Mouse (Mus musculus): ENCODE results near the gene 0610010K14Rik. TPM values are rescaled to one million over a fixed set of nuclear protein-coding genes. Genes with fewer than 3 reads are reported as not detected.

The 0610010K14Rik gene
- polyA plus RNA-seq, 1 experiment from 2014 or later, result 115 TPM

- no peak overlapping the region for H3K9ac ChIP-seq (replicated peaks; ENCODE audit: low read depth)
- H3K9me3 ChIP-seq (ENCODE audit: low read length), result no peaks in the 10 kb centered on the region
- ATAC-seq (no peak; the same call in 1 of the 2 replicates), DNase-seq (ENCODE audit: low spot score) (no peak)
- peak overlapping the region; percentile 31 for H3K4me3 ChIP-seq (ENCODE audit: low read depth, low read length)
- H3K4me1 ChIP-seq (ENCODE audit: insufficient read depth, low read depth, low read length), result no peaks in the 10 kb centered on the region; the same call in 1 of the 2 replicates
- peaks cover 8% of the 10 kb centered on the region; the same call in 1 of the 2 replicates for H3K27me3 ChIP-seq (replicated peaks; ENCODE audit: insufficient read depth, low read length)
- 4% methylated on average over 18 of the region's 18 CpGs for WGBS
- no peak overlapping the region for H3K27ac ChIP-seq (ENCODE audit: low read length)
- peak overlapping the region; percentile 54 for H3K4me2 ChIP-seq (replicated peaks; ENCODE audit: low read depth, low read length)
- H3K36me3 ChIP-seq (ENCODE audit: insufficient read depth, low read length), result no peaks in the 10 kb centered on the region
- no peak for TF ChIP-seq EP300 (IDR thresholded peaks at IDR 0.05)
- TF ChIP-seq CTCF (IDR thresholded peaks at IDR 0.05), result no peak
Measured at GRCm38 (mm10) chr11:70254337-70254736, 16.6 kb upstream of the 0610010K14Rik start.

DNA sequence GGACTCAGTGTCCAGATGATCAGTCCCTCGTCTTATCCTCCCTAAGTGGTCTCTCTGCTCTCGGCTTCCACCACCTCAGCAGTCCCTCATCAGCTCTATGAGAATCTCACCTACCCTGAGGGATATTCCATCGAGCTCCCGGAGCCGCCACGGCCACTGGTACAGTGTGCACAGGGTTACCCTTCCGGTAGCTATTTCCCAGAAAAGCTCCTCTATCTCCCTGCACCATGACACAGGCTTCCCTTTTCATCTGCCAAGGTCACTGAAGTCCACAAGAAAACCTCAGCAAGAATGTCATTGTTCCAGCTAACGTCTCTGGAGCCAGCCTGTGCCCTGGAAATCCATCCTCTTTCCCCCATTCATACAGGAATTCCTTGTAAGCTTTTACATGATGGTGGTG is 14.1 kb upstream of the 0610010K14Rik start:
- ATAC-seq, result no peak
- no peak for DNase-seq (ENCODE audit: low spot score)
- H3K27me3 ChIP-seq (replicated peaks; ENCODE audit: insufficient read depth, low read length), result peaks cover 8% of the 10 kb centered on the region; the same call in 1 of the 2 replicates

GRCm38 (mm10) chr11:70250150-70250549 is 12.4 kb upstream of the 0610010K14Rik start:
- H3K4me3 ChIP-seq (ENCODE audit: low read depth, low read length), result no peak overlapping the region
- H3K4me2 ChIP-seq (replicated peaks; ENCODE audit: low read depth, low read length), result no peak overlapping the region
- 53% methylated on average over 11 of the region's 11 CpGs for WGBS
- no peak for TF ChIP-seq CTCF (IDR thresholded peaks at IDR 0.05)
- TF ChIP-seq EP300 (IDR thresholded peaks at IDR 0.05), result no peak
- no peaks in the 10 kb centered on the region; the same call in 1 of the 2 replicates for H3K4me1 ChIP-seq (ENCODE audit: insufficient read depth, low read depth, low read length)
- no peak for DNase-seq (ENCODE audit: low spot score)
- no peak overlapping the region for H3K27ac ChIP-seq (ENCODE audit: low read length)
- no peak for ATAC-seq
- H3K9ac ChIP-seq (replicated peaks; ENCODE audit: low read depth), result no peak overlapping the region
- H3K36me3 ChIP-seq (ENCODE audit: insufficient read depth, low read length), result no peaks in the 10 kb centered on the region
- no peaks in the 10 kb centered on the region for H3K9me3 ChIP-seq (ENCODE audit: low read length)
- H3K27me3 ChIP-seq (replicated peaks; ENCODE audit: insufficient read depth, low read length), result peaks cover 8% of the 10 kb centered on the region; the same call in 1 of the 2 replicates

More for the DNA sequence above, 14.1 kb upstream of the 0610010K14Rik start:
- 71% methylated on average over 8 of the region's 8 CpGs for WGBS
- H3K27ac ChIP-seq (ENCODE audit: low read length), result no peak overlapping the region
- H3K9me3 ChIP-seq (ENCODE audit: low read length), result no peaks in the 10 kb centered on the region
- H3K36me3 ChIP-seq (ENCODE audit: insufficient read depth, low read length), result no peaks in the 10 kb centered on the region
- no peak overlapping the region for H3K9ac ChIP-seq (replicated peaks; ENCODE audit: low read depth)
- no peak overlapping the region for H3K4me2 ChIP-seq (replicated peaks; ENCODE audit: low read depth, low read length)
- TF ChIP-seq EP300 (IDR thresholded peaks at IDR 0.05) (no peak), CTCF (IDR thresholded peaks at IDR 0.05) (no peak)
- H3K4me3 ChIP-seq (ENCODE audit: low read depth, low read length), result no peak overlapping the region
- H3K4me1 ChIP-seq (ENCODE audit: insufficient read depth, low read depth, low read length), result no peaks in the 10 kb centered on the region; the same call in 1 of the 2 replicates

DNA sequence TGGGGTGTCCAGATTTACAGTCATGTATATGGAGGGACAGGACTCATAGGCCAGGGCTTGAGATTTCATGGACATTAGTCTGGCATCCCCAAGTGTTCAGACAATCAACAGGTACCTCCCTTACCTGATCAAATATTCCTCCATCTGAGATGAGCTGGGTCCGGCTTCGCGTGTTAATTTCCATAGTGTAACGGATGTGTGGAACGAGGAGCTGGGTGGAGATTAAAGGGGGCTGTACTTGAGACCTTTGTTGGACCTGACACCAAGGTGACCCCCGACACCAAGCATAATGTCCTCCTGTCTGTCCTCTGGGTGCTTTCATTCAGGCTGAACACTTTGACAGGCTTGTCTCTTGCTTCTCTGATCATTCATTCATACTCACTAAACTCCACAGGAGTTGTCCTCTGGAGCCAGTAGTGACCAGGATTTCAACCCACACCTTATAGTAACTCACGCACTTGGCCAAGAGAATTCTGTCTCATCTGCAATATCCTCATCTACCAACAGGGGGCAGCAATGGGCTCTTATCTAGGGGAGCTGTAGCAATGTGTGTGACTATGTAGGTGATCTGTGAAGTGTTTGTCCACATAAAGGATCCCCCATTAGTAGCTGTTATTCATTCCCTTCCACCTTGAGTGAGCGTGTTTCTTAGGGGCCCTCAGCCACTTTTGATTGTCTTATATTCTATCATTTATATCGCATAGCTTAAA is 9.6 kb upstream of the 0610010K14Rik start:
- no peaks in the 10 kb centered on the region for H3K27me3 ChIP-seq (replicated peaks; ENCODE audit: insufficient read depth, low read length)
- H3K27ac ChIP-seq (ENCODE audit: low read length), result no peak overlapping the region
- H3K4me3 ChIP-seq (ENCODE audit: low read depth, low read length), result no peak overlapping the region
- no peak overlapping the region for H3K9ac ChIP-seq (replicated peaks; ENCODE audit: low read depth)
- TF ChIP-seq EP300 (IDR thresholded peaks at IDR 0.05) (no peak), CTCF (IDR thresholded peaks at IDR 0.05) (peak; percentile 89)
- no peaks in the 10 kb centered on the region for H3K9me3 ChIP-seq (ENCODE audit: low read length)
- H3K4me2 ChIP-seq (replicated peaks; ENCODE audit: low read depth, low read length), result no peak overlapping the region
- H3K36me3 ChIP-seq (ENCODE audit: insufficient read depth, low read length), result no peaks in the 10 kb centered on the region
- no peaks in the 10 kb centered on the region for H3K4me1 ChIP-seq (ENCODE audit: insufficient read depth, low read depth, low read length)
- peak; percentile 49 for ATAC-seq
- peak; percentile 70 for DNase-seq (ENCODE audit: low spot score)
- WGBS, result 49% methylated on average over 9 of the region's 9 CpGs

DNA sequence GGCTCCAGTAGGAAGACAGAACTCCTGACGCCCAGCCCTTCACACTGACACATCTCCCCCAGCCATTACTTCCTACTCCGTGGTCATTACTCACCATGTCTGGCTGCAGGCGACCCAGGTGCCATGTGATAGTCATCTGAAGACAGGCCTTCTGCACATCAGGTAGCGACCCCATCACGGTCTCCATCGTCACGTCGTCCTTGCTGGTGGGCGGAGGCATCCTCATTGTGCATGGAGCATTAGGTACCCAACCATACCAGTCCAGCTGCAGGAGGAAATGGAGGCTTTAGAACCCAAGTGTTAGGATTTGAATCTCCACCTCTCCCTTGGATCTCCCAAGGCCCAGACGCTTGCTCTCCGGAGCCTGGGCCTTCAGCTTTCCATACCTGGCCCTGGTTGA is 4.9 kb upstream of the 0610010K14Rik start:
- ATAC-seq, result no peak
- Histone ChIP-seq H3K4me1 (ENCODE audit: insufficient read depth, low read depth, low read length) (peaks cover 11% of the 10 kb centered on the region), H3K36me3 (ENCODE audit: insufficient read depth, low read length) (no peaks in the 10 kb centered on the region), H3K4me2 (replicated peaks; ENCODE audit: low read depth, low read length) (no peak overlapping the region), H3K9ac (replicated peaks; ENCODE audit: low read depth) (no peak overlapping the region), H3K4me3 (ENCODE audit: low read depth, low read length) (no peak overlapping the region), H3K9me3 (ENCODE audit: low read length) (no peaks in the 10 kb centered on the region), H3K27ac (ENCODE audit: low read length) (no peak overlapping the region), H3K27me3 (replicated peaks; ENCODE audit: insufficient read depth, low read length) (no peaks in the 10 kb centered on the region)
- TF ChIP-seq EP300 (IDR thresholded peaks at IDR 0.05) (no peak), CTCF (IDR thresholded peaks at IDR 0.05) (no peak)
- no peak for DNase-seq (ENCODE audit: low spot score)
- WGBS, result 70% methylated on average over 11 of the region's 11 CpGs

- H3K4me3 ChIP-seq (ENCODE audit: low read depth, low read length), result peak within 1 kb of the TSS; percentile 72
- DNase-seq (ENCODE audit: low spot score) (peak; percentile 96), ATAC-seq (peak; percentile 44)
- under 1% methylated on average over 25 of the region's 35 CpGs for WGBS
- TF ChIP-seq EP300 (IDR thresholded peaks at IDR 0.05), result no peak
- TF ChIP-seq CTCF (IDR thresholded peaks at IDR 0.05), result no peak
- no peaks in the 10 kb centered on the region for H3K36me3 ChIP-seq (ENCODE audit: insufficient read depth, low read length)
- H3K4me1 ChIP-seq (ENCODE audit: insufficient read depth, low read depth, low read length), result peaks cover 16% of the 10 kb centered on the region
- no peaks in the 10 kb centered on the region for H3K9me3 ChIP-seq (ENCODE audit: low read length)
- no peaks in the 10 kb centered on the region for H3K27me3 ChIP-seq (replicated peaks; ENCODE audit: insufficient read depth, low read length)
- H3K4me2 ChIP-seq (replicated peaks; ENCODE audit: low read depth, low read length), result peak within 1 kb of the TSS; percentile 69
- H3K9ac ChIP-seq (replicated peaks; ENCODE audit: low read depth), result peak within 1 kb of the TSS; percentile 84
- peak within 1 kb of the TSS; percentile 95 for H3K27ac ChIP-seq (ENCODE audit: low read length)
Measured at GRCm38 (mm10) chr11:70239541-70240279, 2.0 kb upstream of the 0610010K14Rik start, which contains the start of the genes Gm21988 and Rnasek. TSS of gene Gm21988 (minus strand) at chr11:70239830. TSS of gene Rnasek (minus strand) at chr11:70239842.

Data from lung, postnatal 0 days (tissue).